Mouse (Mus musculus) hindbrain, embryonic 12.5 days (tissue): ENCODE data around the gene Mxra7. TPM values are rescaled to one million over a fixed set of nuclear protein-coding genes. Genes with fewer than 3 reads are reported as not detected.
"Not testable (repeated sequence)": the region's sequence is repeated elsewhere in the genome, so short reads cannot be mapped to it uniquely, and the experiment has no call there.

Experiments
- ATAC-seq: fragments of 200-750 bp; cut with Nextera tagmentation; 2 replicates; pipeline ENCODE4 v1.8.0; 2017; ENCODE audit warnings: moderate TSS enrichment; ENCODE audit not compliant: low FRiP score
- H3K27ac ChIP-seq: fragments of 300-500 bp; sonication (generic); 2 replicates; pipeline ENCODE4 v1.5.1; 2016; ENCODE audit warnings: mild to moderate bottlenecking
- H3K27me3 ChIP-seq: fragments of 300-500 bp; sonication (generic); 2 replicates; pipeline ENCODE4 v1.6.1; 2016; ENCODE audit warnings: mild to moderate bottlenecking
- H3K36me3 ChIP-seq: fragments of 300-500 bp; sonication (generic); 2 replicates; pipeline ENCODE4 v1.6.1; 2016; ENCODE audit warnings: mild to moderate bottlenecking
- H3K4me1 ChIP-seq: fragments of 300-500 bp; sonication (generic); 2 replicates; pipeline ENCODE4 v1.6.1; 2016
- H3K4me2 ChIP-seq: fragments of 300-500 bp; sonication (generic); replicated peaks from 2 replicates; pipeline ENCODE4 v1.6.1; 2016; ENCODE audit warnings: mild to moderate bottlenecking
- H3K4me3 ChIP-seq: fragments of 300-500 bp; sonication (generic); 2 replicates; pipeline ENCODE4 v1.5.1; 2016; ENCODE audit warnings: mild to moderate bottlenecking
- H3K9ac ChIP-seq: fragments of 300-500 bp; sonication (generic); 2 replicates; pipeline ENCODE4 v1.6.1; 2016; ENCODE audit warnings: mild to moderate bottlenecking, moderate library complexity
- H3K9me3 ChIP-seq: fragments of 300-500 bp; sonication (generic); replicated peaks from 2 replicates; pipeline ENCODE4 v1.6.1; 2016; ENCODE audit warnings: mild to moderate bottlenecking
- WGBS: fragments of 180-500 bp; shearing (Covaris S2); methylation state at CpG from one replicate; pipeline ENCODE4 v1.1.7; 2016; 5-methylcytosine and 5-hydroxymethylcytosine counted together
- polyA plus RNA-seq: library from polyadenylated mRNA; unstranded; fragments of >200 nt; fragmentation: Nextera tagmentation; extraction: Ambion mirVana; gene quantifications from 2 replicates; pipeline ENCODE4 v1.2.1, GENCODE M21; 2016

Mxra7 gene
- polyA plus RNA-seq, 1 experiment from 2014 or later = 95.0 TPM

- ATAC-seq = peak; percentile 73
- Histone ChIP-seq H3K36me3 (peaks cover 38% of the 10 kb centered on the region), H3K4me1 (peaks cover 48% of the 10 kb centered on the region)
These were observed 14.8 kb upstream of the Mxra7 start for GRCm38 (mm10) chr11:116842531-116843260.

GRCm38 (mm10) chr11:116840748-116841147, 12.9 kb upstream of the Mxra7 start:
- Histone ChIP-seq H3K4me3 (peak overlapping the region; percentile 73; the same call in 1 of the 2 replicates), H3K27me3 (no peaks in the 10 kb centered on the region), H3K9me3 (no peaks in the 10 kb centered on the region), H3K4me2 (peak overlapping the region; percentile 90), H3K36me3 (peaks cover 52% of the 10 kb centered on the region), H3K27ac (no peak overlapping the region), H3K4me1 (peaks cover 43% of the 10 kb centered on the region), H3K9ac (peak overlapping the region; percentile 78)
- ATAC-seq = no peak
- 84% methylated on average over 4 of the region's 4 CpGs for WGBS

More at GRCm38 (mm10) chr11:116842531-116843260, 14.8 kb upstream of the Mxra7 start:
- H3K9ac ChIP-seq = peak overlapping the region; percentile 78
- peak overlapping the region; percentile 73 for H3K4me3 ChIP-seq
- peak overlapping the region; percentile 95 for H3K27ac ChIP-seq
- no peaks in the 10 kb centered on the region for H3K9me3 ChIP-seq
- H3K4me2 ChIP-seq = peak overlapping the region; percentile 90
- under 1% methylated on average over 62 of the region's 73 CpGs for WGBS
- no peaks in the 10 kb centered on the region for H3K27me3 ChIP-seq

GRCm38 (mm10) chr11:116839601-116840000, 11.8 kb upstream of the Mxra7 start:
- peaks cover 63% of the 10 kb centered on the region for H3K36me3 ChIP-seq

GRCm38 (mm10) chr11:116838936-116839335, 11.1 kb upstream of the Mxra7 start:
- H3K36me3 ChIP-seq = peaks cover 70% of the 10 kb centered on the region
- peaks cover 35% of the 10 kb centered on the region for H3K4me1 ChIP-seq
- H3K9ac ChIP-seq = no peak overlapping the region
- ATAC-seq = no peak
- no peak overlapping the region for H3K4me2 ChIP-seq
- no peak overlapping the region for H3K27ac ChIP-seq
- no peaks in the 10 kb centered on the region for H3K9me3 ChIP-seq
- 90% methylated on average over 14 of the region's 14 CpGs for WGBS
- no peak overlapping the region for H3K4me3 ChIP-seq
- no peaks in the 10 kb centered on the region for H3K27me3 ChIP-seq

More at GRCm38 (mm10) chr11:116839601-116840000, 11.8 kb upstream of the Mxra7 start:
- Histone ChIP-seq H3K9me3 (no peaks in the 10 kb centered on the region), H3K27ac (no peak overlapping the region), H3K9ac (peak overlapping the region; percentile 23; the same call in 1 of the 2 replicates), H3K4me2 (0 out of 2 replicates have a peak overlapping the region, but pooled peaks have one; percentile 21), H3K27me3 (no peaks in the 10 kb centered on the region), H3K4me1 (peaks cover 42% of the 10 kb centered on the region), H3K4me3 (0 out of 2 replicates have a peak overlapping the region, but pooled peaks have one; percentile 73)
- ATAC-seq = no peak
- WGBS = 77% methylated on average over 7 of the region's 7 CpGs

- Histone ChIP-seq H3K4me3 (no peak overlapping the region), H3K9me3 (no peaks in the 10 kb centered on the region), H3K27ac (no peak overlapping the region), H3K4me2 (no peak overlapping the region), H3K9ac (no peak overlapping the region), H3K27me3 (no peaks in the 10 kb centered on the region), H3K36me3 (peaks cover 80% of the 10 kb centered on the region), H3K4me1 (peaks cover 42% of the 10 kb centered on the region)
- 90% methylated on average over 10 of the region's 10 CpGs for WGBS
- no peak for ATAC-seq
These were observed 9.6 kb upstream of the Mxra7 start for GRCm38 (mm10) chr11:116837441-116837840.

- Histone ChIP-seq H3K36me3 (peaks cover 80% of the 10 kb centered on the region), H3K9me3 (no peaks in the 10 kb centered on the region), H3K4me1 (peaks cover 35% of the 10 kb centered on the region), H3K4me2 (no peak overlapping the region), H3K27ac (no peak overlapping the region), H3K4me3 (no peak overlapping the region), H3K27me3 (no peaks in the 10 kb centered on the region), H3K9ac (no peak overlapping the region)
- ATAC-seq = no peak
- 91% methylated on average over 4 of the region's 4 CpGs for WGBS
These were observed 8.4 kb upstream of the Mxra7 start for GRCm38 (mm10) chr11:116836283-116836682.

- H3K27me3 ChIP-seq = no peaks in the 10 kb centered on the region
- no peak overlapping the region for H3K9ac ChIP-seq
- no peaks in the 10 kb centered on the region for H3K9me3 ChIP-seq
- H3K4me1 ChIP-seq = peaks cover 22% of the 10 kb centered on the region
- WGBS = 100% methylated on average over 1 of the region's 1 CpGs
- H3K4me3 ChIP-seq = no peak overlapping the region
- no peak for ATAC-seq
- H3K4me2 ChIP-seq = no peak overlapping the region
- peaks cover 68% of the 10 kb centered on the region for H3K36me3 ChIP-seq
- no peak overlapping the region for H3K27ac ChIP-seq
These were observed 7.1 kb upstream of the Mxra7 start for GRCm38 (mm10) chr11:116834954-116835353.

GRCm38 (mm10) chr11:116832172-116832685, 4.4 kb upstream of the Mxra7 start:
- 27% methylated on average over 4 of the region's 4 CpGs for WGBS
- no peak for ATAC-seq
- Histone ChIP-seq H3K27me3 (no peaks in the 10 kb centered on the region), H3K9ac (no peak overlapping the region), H3K4me2 (no peak overlapping the region), H3K4me3 (no peak overlapping the region), H3K4me1 (peaks cover 21% of the 10 kb centered on the region), H3K9me3 (no peaks in the 10 kb centered on the region), H3K36me3 (peaks cover 43% of the 10 kb centered on the region), H3K27ac (peak overlapping the region; percentile 30)

GRCm38 (mm10) chr11:116826550-116827504, 1.0 kb downstream of the Mxra7 start:
- Histone ChIP-seq H3K4me3 (peak overlapping the region; percentile 81), H3K36me3 (no peaks in the 10 kb centered on the region), H3K4me1 (peaks cover 43% of the 10 kb centered on the region), H3K27ac (peak overlapping the region; percentile 89), H3K4me2 (peak overlapping the region; percentile 89), H3K9me3 (no peaks in the 10 kb centered on the region), H3K9ac (peak overlapping the region; percentile 95), H3K27me3 (no peaks in the 10 kb centered on the region)
- peak; percentile 55 for ATAC-seq
- 10% methylated on average over 17 of the region's 17 CpGs for WGBS

- peak overlapping the region; percentile 89 for H3K4me2 ChIP-seq
- H3K9me3 ChIP-seq = no peaks in the 10 kb centered on the region
- H3K36me3 ChIP-seq = no peaks in the 10 kb centered on the region
- H3K4me1 ChIP-seq = peaks cover 56% of the 10 kb centered on the region
- H3K9ac ChIP-seq = peak overlapping the region; percentile 55
- no peak; the same call in 1 of the 2 replicates for ATAC-seq
- H3K27ac ChIP-seq = peak overlapping the region; percentile 89
- 28% methylated on average over 5 of the region's 5 CpGs for WGBS
- H3K4me3 ChIP-seq = peak overlapping the region; percentile 81
- no peaks in the 10 kb centered on the region for H3K27me3 ChIP-seq
These were observed 2.6 kb downstream of the Mxra7 start for GRCm38 (mm10) chr11:116825230-116825629.

- not testable (repeated sequence) for H3K4me2 ChIP-seq, H3K9ac ChIP-seq, H3K4me3 ChIP-seq, H3K27ac ChIP-seq, H3K27me3 ChIP-seq, H3K36me3 ChIP-seq, ATAC-seq, H3K9me3 ChIP-seq
- peaks cover 62% of the 10 kb centered on the region for H3K4me1 ChIP-seq
- 96% methylated on average over 10 of the region's 10 CpGs for WGBS
These were observed 4.0 kb downstream of the Mxra7 start for GRCm38 (mm10) chr11:116823885-116824284.

GRCm38 (mm10) chr11:116823255-116823654, 4.6 kb downstream of the Mxra7 start:
- no peak for ATAC-seq
- Histone ChIP-seq H3K27ac (no peak overlapping the region), H3K9ac (no peak overlapping the region), H3K4me3 (no peak overlapping the region), H3K4me1 (peaks cover 60% of the 10 kb centered on the region), H3K36me3 (no peaks in the 10 kb centered on the region), H3K27me3 (no peaks in the 10 kb centered on the region), H3K9me3 (no peaks in the 10 kb centered on the region), H3K4me2 (no peak overlapping the region)
- 98% methylated on average over 2 of the region's 2 CpGs for WGBS
